Mouse (Mus musculus) heart, postnatal 4 days (tissue): ENCODE measurements around the gene Gm20897. TPM values are rescaled to one million over a fixed set of nuclear protein-coding genes. Genes with fewer than 3 reads are reported as not detected.
"Not testable (repeated sequence)": the region's sequence is repeated elsewhere in the genome, so short reads cannot be mapped to it uniquely, and the experiment has no call there.

Source experiments
- DNase-seq: peaks from one replicate; pipeline ENCODE4 v3.0.0; 2021
- total RNA-seq, 2 experiments: library from RNA; stranded (reverse); gene quantifications; 2 replicates each; pipeline ENCODE4 v1.2.3; 2021

The Gm20897 gene
- not detected for total RNA-seq

- DNase-seq, result not testable (repeated sequence)
Observed at GRCm38 (mm10) chrY:38502138-38502537, at the start of gene Gm20897. Gene Gm20897, minus strand, starts transcription at chrY:38502238.

Other genes with a start within 250 kb of the Gm20897 start
- not detected for gene Gm21732, start 73.5 kb upstream of the Gm20897 start, total RNA-seq